Mouse (Mus musculus) lung, postnatal 0 days (tissue): ENCODE data around the gene Ntn4.

ENCODE experiments used
- CTCF ChIP-seq: IDR thresholded peaks from 2 replicates; pipeline ENCODE4 v1.5.1; 2016; ENCODE audit warnings: antibody characterized with exemption, mild to moderate bottlenecking
- EP300 ChIP-seq: IDR thresholded peaks from 2 replicates; pipeline ENCODE4 v1.6.1; 2016; ENCODE audit warnings: antibody characterized with exemption, mild to moderate bottlenecking, control low read depth

DNA sequence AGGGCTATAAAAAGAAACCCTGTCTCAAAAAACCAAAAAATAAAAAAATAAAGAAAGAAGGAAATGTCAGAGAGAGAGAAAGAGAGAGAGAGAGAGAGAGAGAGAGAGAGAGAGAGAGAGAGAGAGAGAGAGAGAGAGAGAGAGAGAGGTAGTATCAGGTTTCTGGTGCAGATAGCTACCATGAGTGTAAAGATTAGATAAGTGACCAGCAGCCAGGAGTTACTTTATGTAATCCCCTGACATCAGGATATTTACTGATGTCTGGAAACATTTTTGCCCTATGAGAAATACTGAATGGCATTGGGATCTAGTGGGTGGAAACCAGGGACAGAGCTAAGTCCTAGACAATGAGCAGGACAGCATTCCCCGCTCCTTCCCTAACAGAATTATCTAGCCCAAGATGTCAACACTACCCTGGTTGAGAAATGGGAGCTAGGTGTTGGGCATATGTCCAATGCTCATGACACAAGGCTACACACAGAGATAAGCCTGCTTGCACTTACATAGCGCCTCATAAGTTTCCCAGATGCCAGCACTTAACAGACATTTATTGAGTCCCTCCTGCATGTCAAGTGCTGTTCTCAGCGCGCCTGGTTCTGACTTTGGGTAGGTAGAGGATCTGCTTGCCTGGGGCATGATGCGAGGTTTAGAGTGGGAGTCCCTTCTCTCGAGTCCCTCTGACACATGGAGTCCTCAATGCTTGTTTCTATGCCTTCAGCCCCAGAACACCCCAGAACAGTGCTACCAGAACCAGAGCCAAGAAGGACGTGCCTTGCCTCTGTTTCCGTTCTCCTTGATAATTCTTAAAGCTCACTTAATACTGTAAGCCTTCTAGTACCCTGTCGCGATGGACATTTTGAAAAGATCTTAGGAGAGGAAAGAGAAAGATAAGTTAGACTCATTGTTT is 7.4 kb downstream of the Ntn4 start:
- TF ChIP-seq CTCF: no peak
- TF ChIP-seq EP300: no peak
